Comparison of ENCODE assay signal across 8 mouse cellular contexts in genomic region chr3:90490696-90491256, GRCm38 (mm10). TPM values are rescaled to one million over a fixed set of nuclear protein-coding genes. Genes with fewer than 3 reads are reported as not detected.
DNase-seq lines count a peak whose midpoint lies in the region; ATAC-seq and TF ChIP-seq lines count a peak whose summit lies in the region.

Snapin (minus strand) TSS chr3:90491033.

- TF ChIP-seq CTCF in layer of hippocampus, adult 2 months (conservative IDR thresholded peaks at IDR 0.05) = peak; percentile 80
- peak; percentile 85 for TF ChIP-seq CTCF in lung, embryonic 14.5 days (IDR thresholded peaks at IDR 0.05; ENCODE audit: low read depth)
- peak; percentile 89 for TF ChIP-seq CTCF in olfactory bulb, adult 2 months (IDR thresholded peaks at IDR 0.05; ENCODE audit: insufficient read depth, low read depth, low read length)
- TF ChIP-seq CTCF in thymus, adult 2 months (IDR thresholded peaks at IDR 0.05; ENCODE audit: borderline replicate concordance, control insufficient read depth, extremely low read depth, insufficient read depth, low read length, poor library complexity) = peak; percentile 91

- no peaks in the 10 kb centered on the region for H3K4me1 ChIP-seq in ES-E14 (ENCODE audit: control insufficient read depth in 2 of 2, insufficient read depth in 2 of 2, low read length in 2 of 2, poor library complexity in 1 of 2)
- peaks cover 7% of the 10 kb centered on the region for H3K4me1 ChIP-seq in forebrain, embryonic 16.5 days (replicated peaks; ENCODE audit: control insufficient read depth, insufficient read depth, low read length)
- 0 out of 2 replicates have a peak, but pooled peaks cover 3% of the 10 kb centered on the region for H3K4me1 ChIP-seq in lung, embryonic 14.5 days (ENCODE audit: insufficient read depth)
- no peaks in the 10 kb centered on the region for H3K4me1 ChIP-seq in olfactory bulb, adult 2 months (ENCODE audit: control insufficient read depth, insufficient read depth, low read length)
- H3K4me1 ChIP-seq in thymus, adult 2 months (replicated peaks; ENCODE audit: control insufficient read depth, insufficient read depth, low read length) = 0 out of 2 replicates have a peak, but pooled peaks cover 2% of the 10 kb centered on the region

- peak within 1 kb of the TSS; percentile 52 for H3K4me2 ChIP-seq in forebrain, embryonic 16.5 days (ENCODE audit: low read length)
- peak within 1 kb of the TSS; percentile 73 for H3K4me2 ChIP-seq in lung, embryonic 14.5 days

- peak; percentile 89 for TF ChIP-seq POLR2A in olfactory bulb, adult 2 months (IDR thresholded peaks at IDR 0.05; ENCODE audit: insufficient read depth, low read depth, low read length)
- TF ChIP-seq POLR2A in thymus, adult 2 months (IDR thresholded peaks at IDR 0.05; ENCODE audit: control insufficient read depth, extremely low read depth, insufficient read depth, low read length, poor library complexity) = peak; percentile 62

- peak; percentile 98 for ATAC-seq in forebrain, embryonic 16.5 days
- peak; percentile 98 for ATAC-seq in lung, embryonic 14.5 days (ENCODE audit: insufficient read depth)

- intact Hi-C loops in heart, postnatal 36 days (cut with DNase I) = loop anchor here (1.0 to 5.0 kb wide), 4 partner anchors 18 to 217 kb away; partner anchors contain the start of gene Chtop

- peaks cover 17% of the 10 kb centered on the region for H3K36me3 ChIP-seq in ES-E14 (ENCODE audit: control insufficient read depth, insufficient read depth, low read length, poor library complexity, severe bottlenecking)
- peaks cover 19% of the 10 kb centered on the region for H3K36me3 ChIP-seq in forebrain, embryonic 16.5 days (ENCODE audit: control insufficient read depth, insufficient read depth)
- peaks cover 36% of the 10 kb centered on the region for H3K36me3 ChIP-seq in lung, embryonic 14.5 days (ENCODE audit: insufficient read depth)
- H3K36me3 ChIP-seq in thymus, adult 2 months (ENCODE audit: control insufficient read depth, insufficient read depth, low read length) = peaks cover 28% of the 10 kb centered on the region

- WGBS in forebrain, embryonic 16.5 days = under 1% methylated on average over 37 of the region's 37 CpGs
- under 1% methylated on average over 37 of the region's 37 CpGs for WGBS in lung, embryonic 14.5 days
- WGBS in olfactory bulb, adult 2 months = under 1% methylated on average over 37 of the region's 37 CpGs
- under 1% methylated on average over 37 of the region's 37 CpGs for WGBS in thymus, adult 2 months

- peak; percentile 90 for DNase-seq in ES-E14 (ENCODE audit: low read depth, low spot score)
- DNase-seq in cerebellum, adult 11-12 months = peak; percentile 94
- peak; percentile 94 to 97 for DNase-seq in heart, postnatal 36 days
- DNase-seq in layer of hippocampus, adult 2 months (ENCODE audit: low spot score in 2 of 2) = peak; percentile 92 to 94
- peak; percentile 98 for DNase-seq in lung, embryonic 14.5 days
- peak; percentile 95 for DNase-seq in thymus, adult 2 months

- no peaks in the 10 kb centered on the region for H3K27me3 ChIP-seq in forebrain, embryonic 16.5 days (replicated peaks; ENCODE audit: control insufficient read depth, insufficient read depth, low read length)
- no peaks in the 10 kb centered on the region for H3K27me3 ChIP-seq in lung, embryonic 14.5 days (ENCODE audit: insufficient read depth, low read length)
- no peaks in the 10 kb centered on the region for H3K27me3 ChIP-seq in thymus, adult 2 months (ENCODE audit: control insufficient read depth, insufficient read depth, low read length)

- no peaks in the 10 kb centered on the region for H3K9me3 ChIP-seq in ES-E14 (ENCODE audit: control insufficient read depth, insufficient read depth, low read depth, low read length)
- H3K9me3 ChIP-seq in forebrain, embryonic 16.5 days (ENCODE audit: control insufficient read depth, low read length) = no peaks in the 10 kb centered on the region
- no peaks in the 10 kb centered on the region for H3K9me3 ChIP-seq in lung, embryonic 14.5 days (ENCODE audit: low read depth, low read length)

- in situ Hi-C loops in ES-E14 (cut with MboI; ENCODE audit: low sequenced_read_pairs in 2 of 2, unreplicated experiment in 2 of 2) = no loop called here

- H3K4me3 ChIP-seq in ES-E14 (ENCODE audit: insufficient read depth in 1 of 2, low read depth in 1 of 2, low read length in 2 of 2, poor library complexity in 1 of 2, severe bottlenecking in 1 of 2) = peak within 1 kb of the TSS; percentile 93 to 96
- H3K4me3 ChIP-seq in forebrain, embryonic 16.5 days (replicated peaks; ENCODE audit: low read length) = peak within 1 kb of the TSS; percentile 90
- H3K4me3 ChIP-seq in layer of hippocampus, adult 2 months = peak within 1 kb of the TSS; percentile 83
- H3K4me3 ChIP-seq in lung, embryonic 14.5 days (ENCODE audit: low read depth, low read length) = peak within 1 kb of the TSS; percentile 71
- H3K4me3 ChIP-seq in olfactory bulb, adult 2 months (ENCODE audit: insufficient read depth, low read depth, low read length) = peak within 1 kb of the TSS; percentile 90
- peak within 1 kb of the TSS; percentile 94 for H3K4me3 ChIP-seq in thymus, adult 2 months (ENCODE audit: control insufficient read depth, insufficient read depth, low read length)

- H3K9ac ChIP-seq in ES-E14 (ENCODE audit: insufficient read depth, low read depth, low read length, poor library complexity, severe bottlenecking) = peak within 1 kb of the TSS; percentile 96
- H3K9ac ChIP-seq in forebrain, embryonic 16.5 days (replicated peaks; ENCODE audit: low read depth, low read length) = peak within 1 kb of the TSS; percentile 81
- peak within 1 kb of the TSS; percentile 70 for H3K9ac ChIP-seq in lung, embryonic 14.5 days

- peak within 1 kb of the TSS; percentile 74; the same call in 1 of the 2 replicates for H3K27ac ChIP-seq in ES-E14 (ENCODE audit: insufficient read depth, low read depth, low read length, poor library complexity, severe bottlenecking)
- peak within 1 kb of the TSS; percentile 70; the same call in 1 of the 2 replicates for H3K27ac ChIP-seq in forebrain, embryonic 16.5 days (ENCODE audit: low read length)
- peak within 1 kb of the TSS; percentile 97 for H3K27ac ChIP-seq in layer of hippocampus, adult 2 months
- H3K27ac ChIP-seq in lung, embryonic 14.5 days (ENCODE audit: low read depth) = peak within 1 kb of the TSS; percentile 86
- peak within 1 kb of the TSS; percentile 81 for H3K27ac ChIP-seq in olfactory bulb, adult 2 months (ENCODE audit: insufficient read depth, low read depth, low read length)
- no peak within 1 kb of the TSS for H3K27ac ChIP-seq in thymus, adult 2 months (ENCODE audit: control insufficient read depth, insufficient read depth, low read length)

TF ChIP-seq in ES-E14, 5 proteins besides CTCF, POLR2A, EP300 and RAD21:
- TF ChIP-seq ZNF384 (IDR thresholded peaks at IDR 0.05; ENCODE audit: low read depth, low read length) (0 out of 2 replicates have a peak, but pooled peaks have one; percentile 12), MAFK (IDR thresholded peaks at IDR 0.05; ENCODE audit: insufficient read depth, low read depth, low read length) (no peak), CHD2 (IDR thresholded peaks at IDR 0.05; ENCODE audit: low read depth, low read length) (peak; percentile 80; the same call in 1 of the 2 replicates), HCFC1 (IDR thresholded peaks at IDR 0.05; ENCODE audit: borderline replicate concordance, insufficient read depth, low read length) (peak; percentile 94), ZC3H11A (IDR thresholded peaks at IDR 0.05; ENCODE audit: borderline replicate concordance, low read depth, low read length) (no peak)

RNA-seq across cellular contexts. Expression of gene Snapin, which starts in this region (rescaled TPM):
- 24.7 and 33.6 TPM in 2 replicates for total RNA-seq in ES-E14 (2012; rRNA removed)
- 76.8 and 83.3 TPM in 2 replicates for polyA plus RNA-seq in forebrain, embryonic 16.5 days (2015; fragmentation: Nextera tagmentation; extraction: Ambion mirVana)
- total RNA-seq in heart, postnatal 36 days (2021) = 10 to 100 TPM; 61.0 to 71.3 TPM
- 10 to 100 TPM; 53.4 to 54.5 TPM for total RNA-seq in layer of hippocampus, adult 2 months (2021)
- 68.0 and 74.7 TPM in 2 replicates for polyA plus RNA-seq in lung, embryonic 14.5 days (2014; fragmentation: Nextera tagmentation; extraction: Ambion mirVana)
- not detected in 2 replicates for polyA plus RNA-seq in olfactory bulb, adult 2 months (2012; ENCODE audit: insufficient read depth, insufficient read length, low replicate concordance, missing spikeins)
- polyA plus RNA-seq in thymus, adult 2 months (2012; rRNA removed) = 20.8 and 27.8 TPM in 2 replicates
